7 mouse cellular contexts compared by ENCODE assay signal in the genomic region with DNA sequence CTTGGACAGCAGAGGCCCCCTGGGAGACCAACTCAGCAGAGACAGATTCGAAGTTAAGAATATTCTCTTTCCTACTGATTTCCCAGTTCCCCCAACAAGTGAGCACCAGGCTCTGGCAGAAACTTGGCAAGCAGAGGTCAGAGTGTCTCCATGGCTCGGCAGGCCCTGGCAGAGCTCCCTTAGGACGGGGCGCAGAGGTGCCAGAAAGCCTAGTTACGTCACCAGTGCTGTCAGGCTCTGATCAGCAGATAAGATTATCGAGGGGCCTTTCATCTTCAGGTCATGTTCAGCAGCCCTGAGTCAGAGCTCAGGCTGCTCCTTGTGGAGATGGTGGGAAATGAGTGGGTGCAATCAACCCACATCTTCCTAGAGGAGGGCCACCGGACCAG.
DNase-seq lines count a peak whose midpoint lies in the region; ATAC-seq and TF ChIP-seq lines count a peak whose summit lies in the region.

No protein-coding gene starts in this region.

- H3K27me3 ChIP-seq in cerebellum, adult 2 months (ENCODE audit: control insufficient read depth, insufficient read depth, low read length): no peaks in the 10 kb centered on the region; the same call in 1 of the 2 replicates
- no peaks in the 10 kb centered on the region for H3K27me3 ChIP-seq in heart, embryonic 14.5 days (ENCODE audit: control insufficient read depth, insufficient read depth, low read length)
- H3K27me3 ChIP-seq in forebrain, embryonic 10.5 days (ENCODE audit: poor library complexity, severe bottlenecking): no peaks in the 10 kb centered on the region

- no peaks in the 10 kb centered on the region for H3K9me3 ChIP-seq in heart, embryonic 14.5 days (ENCODE audit: control insufficient read depth, low read length)
- no peaks in the 10 kb centered on the region for H3K9me3 ChIP-seq in forebrain, embryonic 10.5 days

- 0 out of 2 replicates have a peak, but pooled peaks have one; percentile 61 for ATAC-seq in heart, embryonic 14.5 days (ENCODE audit: insufficient number of reproducible peaks, insufficient read depth, low FRiP score, low read depth)
- peak; percentile 15; the same call in 1 of the 2 replicates for ATAC-seq in megakaryocyte progenitor cell, adult 5-6 weeks (replicated peaks; ENCODE audit: poor library complexity)

- no peak overlapping the region for H3K27ac ChIP-seq in cerebellum, adult 2 months (ENCODE audit: insufficient read depth, low read length)
- peak overlapping the region in 1 of 2 experiments; percentile 51; a peak in 3 of 4 replicates for H3K27ac ChIP-seq in heart, embryonic 14.5 days (replicated peaks in 1 of 2; ENCODE audit: control insufficient read depth in 1 of 2, insufficient read depth in 1 of 2, low read depth in 2 of 2, low read length in 2 of 2)
- H3K27ac ChIP-seq in forebrain, embryonic 10.5 days: no peak overlapping the region

- WGBS in lung, adult 2 months: 40% methylated on average over 7 of the region's 7 CpGs
- 4% methylated on average over 7 of the region's 7 CpGs for whole genome bisulfite sequencing in cerebellum, adult 2 months
- WGBS in heart, embryonic 14.5 days: 37% methylated on average over 7 of the region's 7 CpGs
- 86% methylated on average over 7 of the region's 7 CpGs for WGBS in forebrain, embryonic 10.5 days

- no peaks in the 10 kb centered on the region for H3K4me1 ChIP-seq in lung, adult 2 months (ENCODE audit: control insufficient read depth, insufficient read depth, low read length)
- H3K4me1 ChIP-seq in cerebellum, adult 2 months (ENCODE audit: control insufficient read depth, insufficient read depth, low read length): peaks cover 9% of the 10 kb centered on the region
- peaks cover 6 to 14% of the 10 kb centered on the region in 2 experiments; a peak in 3 of 4 replicates for H3K4me1 ChIP-seq in heart, embryonic 14.5 days (ENCODE audit: control insufficient read depth in 2 of 2, insufficient read depth in 2 of 2, low read length in 2 of 2)
- no peaks in the 10 kb centered on the region for H3K4me1 ChIP-seq in forebrain, embryonic 10.5 days

- no peak for TF ChIP-seq POLR2A in lung, adult 2 months (IDR thresholded peaks at IDR 0.05; ENCODE audit: borderline replicate concordance, extremely low read depth, low read depth, low read length)
- no peak for TF ChIP-seq POLR2A in cerebellum, adult 2 months (IDR thresholded peaks at IDR 0.05; ENCODE audit: borderline replicate concordance, insufficient read depth, low read length)

- no peak for TF ChIP-seq CTCF in lung, adult 2 months (IDR thresholded peaks at IDR 0.05; ENCODE audit: insufficient read depth, low read length)
- TF ChIP-seq CTCF in cerebellum, adult 2 months (IDR thresholded peaks at IDR 0.05; ENCODE audit: borderline replicate concordance, insufficient read depth, low read depth, low read length): no peak

- no peak overlapping the region for H3K4me2 ChIP-seq in heart, embryonic 14.5 days (ENCODE audit: low read length)

- H3K36me3 ChIP-seq in heart, embryonic 14.5 days (ENCODE audit: control insufficient read depth, insufficient read depth, low read length): no peaks in the 10 kb centered on the region
- no peaks in the 10 kb centered on the region for H3K36me3 ChIP-seq in forebrain, embryonic 10.5 days (replicated peaks)

- H3K9ac ChIP-seq in heart, embryonic 14.5 days (ENCODE audit: low read length): no peak overlapping the region

- peak; percentile 13 to 20 for DNase-seq in lung, adult 18-20 months
- no peak for DNase-seq in lung, adult 2 months
- peak; percentile 41 to 60 for DNase-seq in cerebellum, adult 2 months
- no peak for DNase-seq in right cerebral cortex, adult 2 months (ENCODE audit: low spot score in 2 of 2)
- DNase-seq in forebrain, embryonic 10.5 days (ENCODE audit: extremely low spot score, low spot score): no peak

- no peak overlapping the region for H3K4me3 ChIP-seq in lung, adult 2 months (replicated peaks; ENCODE audit: extremely low read depth, low read depth, low read length)
- H3K4me3 ChIP-seq in cerebellum, adult 2 months (replicated peaks; ENCODE audit: insufficient read depth, low read depth, low read length): no peak overlapping the region
- no peak overlapping the region for H3K4me3 ChIP-seq in heart, embryonic 14.5 days (ENCODE audit: control insufficient read depth in 1 of 2, insufficient read depth in 1 of 2, low read depth in 1 of 2, low read length in 2 of 2)
- no peak overlapping the region for H3K4me3 ChIP-seq in forebrain, embryonic 10.5 days

Comparison
In these comparisons a context has a peak if more than half of its experiments do, and no peak if none do; other contexts are left out.
1. DNase-seq: peak in lung, adult 18-20 months (2 of 2) and cerebellum, adult 2 months (2 of 2); none in lung, adult 2 months (single experiment), right cerebral cortex, adult 2 months (0 of 2) and forebrain, embryonic 10.5 days (single experiment).